Mouse (Mus musculus): ENCODE measurements at regions not wholly inside any gene's neighbourhood (a gene's known extent, or its start where the extent isn't known, plus 50 kb on each side); places are given as distances from the start of the nearest gene placed in this dataset.

DNA sequence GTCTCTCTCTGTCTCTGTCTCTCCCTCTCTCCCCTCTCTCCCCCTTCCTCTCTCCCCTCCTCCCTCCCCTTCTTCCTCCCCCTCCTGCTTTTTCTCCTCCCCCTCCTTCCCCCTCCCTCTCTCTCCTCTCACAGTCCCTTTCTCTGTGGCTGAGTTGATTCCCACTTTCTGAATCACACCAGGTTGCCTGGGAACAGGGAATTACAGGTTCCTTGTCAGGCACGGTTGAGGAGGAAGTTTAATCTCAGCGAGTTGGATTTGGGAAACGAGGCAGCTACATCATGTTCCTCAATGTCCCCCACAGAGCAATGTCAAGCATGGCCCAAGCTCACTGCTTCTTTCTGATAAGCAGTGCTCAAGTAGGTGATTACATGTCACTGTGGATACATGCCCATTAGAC lies 386.3 kb upstream of the Kazn start:
- H3K27me3 ChIP-seq (replicated peaks): no peaks in the 10 kb centered on the region
- H3K79me2 ChIP-seq (replicated peaks; ENCODE audit: control insufficient read depth, extremely low read depth, insufficient read depth, poor library complexity, severe bottlenecking): no peaks in the 10 kb centered on the region
- no peak overlapping the region for H3K27ac ChIP-seq (ENCODE audit: insufficient read depth, low read depth)
- H3K9me3 ChIP-seq (replicated peaks; ENCODE audit: low read length): peaks cover 76% of the 10 kb centered on the region
- no peak overlapping the region for H3K9ac ChIP-seq (ENCODE audit: insufficient read depth, low read depth)
- no peak for DNase-seq (ENCODE audit: extremely low read depth)
- no peak overlapping the region for H3K4me2 ChIP-seq (ENCODE audit: insufficient read depth, low read depth, poor library complexity, severe bottlenecking)
- no peaks in the 10 kb centered on the region for H3K36me3 ChIP-seq (replicated peaks in 1 of 2; ENCODE audit: control insufficient read depth in 1 of 2, insufficient read depth in 1 of 2, low read length in 1 of 2)
- dilution Hi-C loops (cut with MboI; ENCODE audit: extremely low pct_ligation_motif_present, extremely low pct_unique_long_range_greater_than_20kb, low sequenced_read_pairs) (no loop called here), in situ Hi-C loops (cut with MboI; ENCODE audit: low pct_ligation_motif_present, low pct_unique_long_range_greater_than_20kb, low sequenced_read_pairs) (no loop called here)
- TF ChIP-seq CHD1 (IDR thresholded peaks at IDR 0.05; ENCODE audit: low read depth, low read length) (no peak), NRF1 (IDR thresholded peaks at IDR 0.05; ENCODE audit: low read depth, low read length) (no peak), SIN3A (IDR thresholded peaks at IDR 0.05; ENCODE audit: low read length) (no peak), MAFK (IDR thresholded peaks at IDR 0.05; ENCODE audit: insufficient replicate concordance, low read length) (no peak), JUND (conservative IDR thresholded peaks at IDR 0.05; ENCODE audit: low read depth, low read length) (no peak), KAT2A (IDR thresholded peaks at IDR 0.05; ENCODE audit: insufficient replicate concordance, low read length) (no peak), MAX (IDR thresholded peaks at IDR 0.05; ENCODE audit: low read length) (no peak), MYC (IDR thresholded peaks at IDR 0.05; ENCODE audit: low read depth, low read length) (no peak), MAZ (IDR thresholded peaks at IDR 0.05; ENCODE audit: low read depth, low read length) (no peak), GABPA (IDR thresholded peaks at IDR 0.05; ENCODE audit: insufficient replicate concordance, low read depth, low read length) (no peak), ELF1 (IDR thresholded peaks at IDR 0.05; ENCODE audit: low read depth, low read length) (no peak)
- no peaks in the 10 kb centered on the region for H3K4me1 ChIP-seq (ENCODE audit: control insufficient read depth in 1 of 2, insufficient read depth in 2 of 2)
- H3K4me3 ChIP-seq (replicated peaks in 1 of 3; ENCODE audit: low read depth in 2 of 3, low read length in 2 of 3, poor library complexity in 1 of 3): no peak overlapping the region

DNA sequence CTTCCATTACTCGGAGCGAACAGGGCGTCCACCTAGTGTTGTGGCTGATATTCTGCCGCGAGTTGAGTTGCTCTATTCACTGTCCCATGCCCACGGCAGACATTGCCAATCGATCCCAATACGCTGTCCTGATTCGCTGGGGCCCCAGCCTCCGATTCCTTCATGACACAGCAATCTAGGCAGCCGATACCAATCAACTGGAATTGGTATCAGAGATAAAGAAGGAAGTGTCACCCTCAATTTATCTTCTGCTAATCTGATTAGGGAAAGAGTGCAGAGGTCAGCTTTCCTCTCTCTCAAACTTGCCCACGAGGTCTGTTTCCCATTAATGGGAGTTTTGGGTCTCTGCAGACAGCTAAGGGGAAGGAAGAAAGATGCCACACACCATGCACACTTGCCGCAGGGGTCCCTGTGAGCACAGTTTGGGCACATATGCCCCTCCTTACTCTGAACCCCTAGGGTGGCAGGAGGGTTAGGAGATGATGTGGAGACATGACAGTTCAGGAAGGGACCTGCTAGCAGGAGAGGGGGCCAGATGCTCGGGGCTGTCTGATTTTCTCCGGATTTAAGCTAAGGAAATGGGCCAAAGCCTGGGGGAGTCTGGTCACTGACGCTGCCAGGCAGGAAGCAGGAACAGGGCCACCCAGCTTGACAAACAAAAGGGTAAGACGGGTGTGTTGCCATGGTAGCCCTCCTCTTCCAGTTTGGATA lies 383.1 kb upstream of the Kazn start:
- H3K4me1 ChIP-seq (ENCODE audit: control insufficient read depth in 1 of 2, insufficient read depth in 2 of 2): no peaks in the 10 kb centered on the region
- H3K4me2 ChIP-seq (ENCODE audit: insufficient read depth, low read depth, poor library complexity, severe bottlenecking): no peak overlapping the region
- H3K9ac ChIP-seq (ENCODE audit: insufficient read depth, low read depth): no peak overlapping the region
- H3K79me2 ChIP-seq (replicated peaks; ENCODE audit: control insufficient read depth, extremely low read depth, insufficient read depth, poor library complexity, severe bottlenecking): no peaks in the 10 kb centered on the region
- no peaks in the 10 kb centered on the region for H3K27me3 ChIP-seq (replicated peaks)
- no peak overlapping the region for H3K4me3 ChIP-seq (replicated peaks in 1 of 3; ENCODE audit: low read depth in 2 of 3, low read length in 2 of 3, poor library complexity in 1 of 3)
- no peak for TF ChIP-seq JUN (IDR thresholded peaks at IDR 0.05; ENCODE audit: insufficient read depth, low read depth, low read length)
- TF ChIP-seq HCFC1 (IDR thresholded peaks at IDR 0.05; ENCODE audit: low read depth, low read length): no peak
- no peak for TF ChIP-seq MAFK (IDR thresholded peaks at IDR 0.05; ENCODE audit: insufficient replicate concordance, low read length)
- no peak for TF ChIP-seq POLR2AphosphoS2 (IDR thresholded peaks at IDR 0.05; ENCODE audit: low read depth, low read length)
- TF ChIP-seq MXI1 (IDR thresholded peaks at IDR 0.05; ENCODE audit: low read depth, low read length): no peak
- TF ChIP-seq BHLHE40 (IDR thresholded peaks at IDR 0.05; ENCODE audit: low read depth, low read length): no peak
- no peak for TF ChIP-seq CHD1 (IDR thresholded peaks at IDR 0.05; ENCODE audit: low read depth, low read length)
- dilution Hi-C loops (cut with MboI; ENCODE audit: extremely low pct_ligation_motif_present, extremely low pct_unique_long_range_greater_than_20kb, low sequenced_read_pairs): no loop called here
- peaks cover 76% of the 10 kb centered on the region for H3K9me3 ChIP-seq (replicated peaks; ENCODE audit: low read length)
- H3K27ac ChIP-seq (ENCODE audit: insufficient read depth, low read depth): no peak overlapping the region
- H3K36me3 ChIP-seq (replicated peaks in 1 of 2; ENCODE audit: control insufficient read depth in 1 of 2, insufficient read depth in 1 of 2, low read length in 1 of 2): no peaks in the 10 kb centered on the region
- in situ Hi-C loops (cut with MboI; ENCODE audit: low pct_ligation_motif_present, low pct_unique_long_range_greater_than_20kb, low sequenced_read_pairs): no loop called here
- no peak for DNase-seq (ENCODE audit: extremely low read depth)

All from CH12.LX (cell line).